ENCODE assay signal across 9 mouse cellular contexts in genomic region chr13:73446494-73446893, GRCm38 (mm10). TPM values are rescaled to one million over a fixed set of nuclear protein-coding genes. Genes with fewer than 3 reads are reported as not detected.
A peak's percentile ranks its signal among the peaks of the same experiment; 100 is the strongest.
DNase-seq lines count a peak whose midpoint lies in the region; ATAC-seq lines count a peak whose summit lies in the region.
"Had no signal": no experiment of that assay in that cellular context is flagged by ENCODE, and none has a peak within 500 bp of the region (broad histone marks: within the 10 kb centered on the region; RNA-seq: fewer than 3 reads in every experiment).

No protein-coding gene starts in this region.

- ATAC-seq in heart, embryonic 15.5 days (replicated peaks; ENCODE audit: insufficient number of reproducible peaks, insufficient read depth, low FRiP score, low read depth): peak; percentile 54; the same call in 1 of the 2 replicates
- ATAC-seq in hindbrain, embryonic 15.5 days (ENCODE audit: low FRiP score, low read depth): peak; percentile 90

- no peak overlapping the region for H3K4me3 ChIP-seq in heart, embryonic 15.5 days
- H3K4me3 ChIP-seq in hindbrain, embryonic 15.5 days: no peak overlapping the region

- no peak overlapping the region for H3K4me2 ChIP-seq in heart, embryonic 15.5 days
- no peak overlapping the region for H3K4me2 ChIP-seq in hindbrain, embryonic 15.5 days

- no peak overlapping the region for H3K9ac ChIP-seq in heart, embryonic 15.5 days
- H3K9ac ChIP-seq in hindbrain, embryonic 15.5 days: no peak overlapping the region

- no peaks in the 10 kb centered on the region for H3K36me3 ChIP-seq in heart, embryonic 15.5 days
- H3K36me3 ChIP-seq in hindbrain, embryonic 15.5 days: no peaks in the 10 kb centered on the region

- peaks cover 29% of the 10 kb centered on the region for H3K4me1 ChIP-seq in heart, embryonic 15.5 days (replicated peaks)
- 0 out of 2 replicates have a peak, but pooled peaks cover 5% of the 10 kb centered on the region for H3K4me1 ChIP-seq in hindbrain, embryonic 15.5 days (replicated peaks)

- H3K27me3 ChIP-seq in heart, embryonic 15.5 days: peaks cover 6% of the 10 kb centered on the region; the same call in 1 of the 2 replicates
- H3K27me3 ChIP-seq in hindbrain, embryonic 15.5 days: no peaks in the 10 kb centered on the region

- 63% methylated on average over 4 of the region's 4 CpGs for WGBS in heart, embryonic 15.5 days
- WGBS in hindbrain, embryonic 15.5 days: 62% methylated on average over 4 of the region's 4 CpGs

- no peak for DNase-seq in heart, adult 18-20 months
- peak; percentile 22 for DNase-seq in embryo, embryonic 9.5 days (ENCODE audit: extremely low spot score)
- peak; percentile 51 for DNase-seq in lung, postnatal 10 days
- no peak for DNase-seq in cerebellum, postnatal 36 days
- no peak for DNase-seq in gastrocnemius, adult 18-20 months (ENCODE audit: low spot score)
- DNase-seq in right cerebral cortex, adult 18-20 months: no peak
- DNase-seq: kidney, postnatal 14 days had no signal

- H3K9me3 ChIP-seq in heart, embryonic 15.5 days (replicated peaks): no peaks in the 10 kb centered on the region
- H3K9me3 ChIP-seq in hindbrain, embryonic 15.5 days: no peaks in the 10 kb centered on the region

- peak overlapping the region; percentile 48 for H3K27ac ChIP-seq in heart, embryonic 15.5 days
- H3K27ac ChIP-seq in hindbrain, embryonic 15.5 days (replicated peaks): peak overlapping the region; percentile 81

RNA-seq across cellular contexts. Expression of gene Lpcat1, which starts 20.5 kb away (rescaled TPM):
- 15.9 and 19.1 TPM in 2 replicates for polyA plus RNA-seq in heart, embryonic 15.5 days (2015; fragmentation: Nextera tagmentation; extraction: Ambion mirVana)
- 10 to 100 TPM in 1 of 2 experiments, 1 to 10 TPM in 1; 9.0 to 10.8 TPM for total RNA-seq in heart, adult 18-20 months (2021)
- 68.1 and 74.3 TPM in 2 replicates for polyA plus RNA-seq in hindbrain, embryonic 15.5 days (2015; fragmentation: Nextera tagmentation; extraction: Ambion mirVana)
- 1 to 10 TPM; 2.3 to 2.4 TPM for total RNA-seq in gastrocnemius, adult 18-20 months (2021)

Comparison
In these comparisons a context has a peak if more than half of its experiments do, and no peak if none do; other contexts are left out.
1. DNase-seq: peak in embryo, embryonic 9.5 days (single experiment) and lung, postnatal 10 days (single experiment); none in heart, adult 18-20 months (0 of 2), cerebellum, postnatal 36 days (0 of 2), gastrocnemius, adult 18-20 months (single experiment) and right cerebral cortex, adult 18-20 months (single experiment).